Mouse (Mus musculus): Measurements from ENCODE around the gene Lats1. TPM values are rescaled to one million over a fixed set of nuclear protein-coding genes. Genes with fewer than 3 reads are reported as not detected.
"Not testable (repeated sequence)": the region's sequence is repeated elsewhere in the genome, so short reads cannot be mapped to it uniquely, and the experiment has no call there.

The Lats1 gene
- polyA plus RNA-seq, 2 experiments: 12.0 to 21.5 TPM

- no peak for TF ChIP-seq POLR2A (IDR thresholded peaks at IDR 0.05; ENCODE audit: borderline replicate concordance, extremely low read depth, insufficient read depth, insufficient read length)
- H3K9ac ChIP-seq (ENCODE audit: low read depth, low read length, severe bottlenecking): no peak overlapping the region
- 75% methylated on average over 3 of the region's 3 CpGs for WGBS
Observed at GRCm38 (mm10) chr10:7737914-7738313, 56.9 kb downstream of the Lats1 start.

GRCm38 (mm10) chr10:7745528-7745927, 64.5 kb downstream of the Lats1 start:
- not testable (repeated sequence) for H3K9me3 ChIP-seq (ENCODE audit: control insufficient read depth, low read length); H3K4me3 ChIP-seq (replicated peaks; ENCODE audit: low read length); H3K27me3 ChIP-seq (ENCODE audit: control insufficient read depth, insufficient read depth, low read length); H3K9ac ChIP-seq (ENCODE audit: low read depth, low read length, severe bottlenecking); H3K4me2 ChIP-seq (replicated peaks; ENCODE audit: low read depth, low read length, severe bottlenecking); H3K4me1 ChIP-seq (ENCODE audit: control insufficient read depth, insufficient read depth, low read length); DNase-seq (ENCODE audit: low spot score); ATAC-seq (ENCODE audit: low FRiP score, low read depth); H3K27ac ChIP-seq (replicated peaks; ENCODE audit: low read depth, low read length)
- 93% methylated on average over 6 of the region's 6 CpGs for WGBS
- peaks cover 70% of the 10 kb centered on the region for H3K36me3 ChIP-seq (ENCODE audit: control insufficient read depth, insufficient read depth, low read length)

More at GRCm38 (mm10) chr10:7737914-7738313, 56.9 kb downstream of the Lats1 start:
- H3K4me2 ChIP-seq (replicated peaks; ENCODE audit: low read depth, low read length, severe bottlenecking): no peak overlapping the region
- ATAC-seq (ENCODE audit: low FRiP score, low read depth) (no peak), DNase-seq (ENCODE audit: low spot score) (no peak)
- H3K9me3 ChIP-seq (ENCODE audit: control insufficient read depth, low read length): no peaks in the 10 kb centered on the region
- H3K4me1 ChIP-seq (ENCODE audit: control insufficient read depth, insufficient read depth, low read length): no peaks in the 10 kb centered on the region
- H3K4me3 ChIP-seq (replicated peaks; ENCODE audit: low read length): no peak overlapping the region
- no peak overlapping the region for H3K27ac ChIP-seq (replicated peaks; ENCODE audit: low read depth, low read length)
- H3K36me3 ChIP-seq (ENCODE audit: control insufficient read depth, insufficient read depth, low read length): peaks cover 20% of the 10 kb centered on the region
- no peaks in the 10 kb centered on the region for H3K27me3 ChIP-seq (ENCODE audit: control insufficient read depth, insufficient read depth, low read length)

GRCm38 (mm10) chr10:7748752-7749151, 67.7 kb downstream of the Lats1 start:
- H3K36me3 ChIP-seq (ENCODE audit: control insufficient read depth, insufficient read depth, low read length): peaks cover 68% of the 10 kb centered on the region
- no peak overlapping the region for H3K4me3 ChIP-seq (replicated peaks; ENCODE audit: low read length)
- WGBS: 88% methylated on average over 6 of the region's 6 CpGs
- ATAC-seq (ENCODE audit: low FRiP score, low read depth) (no peak), DNase-seq (ENCODE audit: low spot score) (no peak)
- no peak overlapping the region for H3K9ac ChIP-seq (ENCODE audit: low read depth, low read length, severe bottlenecking)
- H3K4me1 ChIP-seq (ENCODE audit: control insufficient read depth, insufficient read depth, low read length): no peaks in the 10 kb centered on the region
- no peak overlapping the region for H3K27ac ChIP-seq (replicated peaks; ENCODE audit: low read depth, low read length)
- H3K27me3 ChIP-seq (ENCODE audit: control insufficient read depth, insufficient read depth, low read length): no peaks in the 10 kb centered on the region
- TF ChIP-seq POLR2A (IDR thresholded peaks at IDR 0.05; ENCODE audit: borderline replicate concordance, extremely low read depth, insufficient read depth, insufficient read length): no peak
- no peaks in the 10 kb centered on the region for H3K9me3 ChIP-seq (ENCODE audit: control insufficient read depth, low read length)
- no peak overlapping the region for H3K4me2 ChIP-seq (replicated peaks; ENCODE audit: low read depth, low read length, severe bottlenecking)

GRCm38 (mm10) chr10:7757544-7757943, 76.5 kb downstream of the Lats1 start:
- 90% methylated on average over 2 of the region's 2 CpGs for WGBS
- TF ChIP-seq POLR2A (IDR thresholded peaks at IDR 0.05; ENCODE audit: borderline replicate concordance, extremely low read depth, insufficient read depth, insufficient read length): no peak
- H3K36me3 ChIP-seq (ENCODE audit: control insufficient read depth, insufficient read depth, low read length): peaks cover 74% of the 10 kb centered on the region
- H3K9ac ChIP-seq (ENCODE audit: low read depth, low read length, severe bottlenecking): no peak overlapping the region
- no peaks in the 10 kb centered on the region for H3K27me3 ChIP-seq (ENCODE audit: control insufficient read depth, insufficient read depth, low read length)
- DNase-seq (ENCODE audit: low spot score): no peak
- no peak overlapping the region for H3K4me2 ChIP-seq (replicated peaks; ENCODE audit: low read depth, low read length, severe bottlenecking)
- ATAC-seq (ENCODE audit: low FRiP score, low read depth): no peak
- H3K9me3 ChIP-seq (ENCODE audit: control insufficient read depth, low read length): no peaks in the 10 kb centered on the region
- no peak overlapping the region for H3K4me3 ChIP-seq (replicated peaks; ENCODE audit: low read length)
- no peak overlapping the region for H3K27ac ChIP-seq (replicated peaks; ENCODE audit: low read depth, low read length)
- H3K4me1 ChIP-seq (ENCODE audit: control insufficient read depth, insufficient read depth, low read length): no peaks in the 10 kb centered on the region

Other genes starting within 250 kb of the Lats1 start
- 3.2 and 3.3 TPM in 2 replicates for gene Ulbp1, start 207.6 kb upstream of the Lats1 start, polyA plus RNA-seq (2012; rRNA removed)
- 2.3 and 4.0 TPM in 2 replicates for gene Ulbp1, start 207.6 kb upstream of the Lats1 start, polyA plus RNA-seq (2014; fragmentation: Nextera tagmentation; extraction: Ambion mirVana)
- gene Lrp11, start 91.4 kb upstream of the Lats1 start, polyA plus RNA-seq (2012; rRNA removed): 1.8 and 2.1 TPM in 2 replicates
- 1.3 and 2.0 TPM in 2 replicates for gene Lrp11, start 91.4 kb upstream of the Lats1 start, polyA plus RNA-seq (2014; fragmentation: Nextera tagmentation; extraction: Ambion mirVana)
- gene Nup43, start 13.7 kb upstream of the Lats1 start, polyA plus RNA-seq (2012; rRNA removed): 34.7 and 36.8 TPM in 2 replicates
- 47.1 and 49.1 TPM in 2 replicates for gene Nup43, start 13.7 kb upstream of the Lats1 start, polyA plus RNA-seq (2014; fragmentation: Nextera tagmentation; extraction: Ambion mirVana)
- gene Pcmt1, start 78 bp upstream of the Lats1 start, polyA plus RNA-seq (2012; rRNA removed): 52.1 and 66.5 TPM in 2 replicates
- gene Pcmt1, start 78 bp upstream of the Lats1 start, polyA plus RNA-seq (2014; fragmentation: Nextera tagmentation; extraction: Ambion mirVana): 115 and 125 TPM in 2 replicates
- 16.6 and 22.7 TPM in 2 replicates for gene Katna1, start 44.8 kb downstream of the Lats1 start, polyA plus RNA-seq (2012; rRNA removed)
- gene Katna1, start 44.8 kb downstream of the Lats1 start, polyA plus RNA-seq (2014; fragmentation: Nextera tagmentation; extraction: Ambion mirVana): 58.4 and 59.8 TPM in 2 replicates
- gene Ginm1, start 111.6 kb downstream of the Lats1 start, polyA plus RNA-seq (2012; rRNA removed): 43.9 and 49.2 TPM in 2 replicates
- gene Ginm1, start 111.6 kb downstream of the Lats1 start, polyA plus RNA-seq (2014; fragmentation: Nextera tagmentation; extraction: Ambion mirVana): 86.2 and 86.4 TPM in 2 replicates
- 17.1 and 21.3 TPM in 2 replicates for gene Ppil4, start 111.7 kb downstream of the Lats1 start, polyA plus RNA-seq (2012; rRNA removed)
- gene Ppil4, start 111.7 kb downstream of the Lats1 start, polyA plus RNA-seq (2014; fragmentation: Nextera tagmentation; extraction: Ambion mirVana): 34.7 and 36.3 TPM in 2 replicates
- 0.38 and 0.46 TPM in 2 replicates for gene Zc3h12d, start 151.3 kb downstream of the Lats1 start, polyA plus RNA-seq (2012; rRNA removed)
- 0.17 and 0.19 TPM in 2 replicates for gene Zc3h12d, start 151.3 kb downstream of the Lats1 start, polyA plus RNA-seq (2014; fragmentation: Nextera tagmentation; extraction: Ambion mirVana)

All from limb, embryonic 14.5 days (tissue).